Mouse (Mus musculus) midbrain, embryonic 14.5 days (tissue): ENCODE measurements at regions not wholly inside any gene's neighbourhood (a gene's known extent, or its start where the extent isn't known, plus 50 kb on each side); places are given as distances from the start of the nearest gene placed in this dataset.

Source experiments
- ATAC-seq: fragments of 200-750 bp; cut with Nextera tagmentation; 2 replicates; pipeline ENCODE4 v1.8.0; 2017; ENCODE audit warnings: moderate number of reproducible peaks, moderate library complexity; ENCODE audit not compliant: low FRiP score, low TSS enrichment
- DNase-seq: peaks from one replicate; pipeline ENCODE4 v3.0.0-alpha.2; 2015
- H3K27ac ChIP-seq: fragments of 300-500 bp; sonication (generic); replicated peaks from 2 replicates; pipeline ENCODE4 v1.5.1; 2014; ENCODE audit warnings: mild to moderate bottlenecking, low read depth, low read length, moderate library complexity
- H3K27me3 ChIP-seq: fragments of 300-500 bp; sonication (generic); 2 replicates; pipeline ENCODE4 v1.6.1; 2014; ENCODE audit warnings: low read length, control low read depth, mixed read lengths; ENCODE audit not compliant: control insufficient read depth, insufficient read depth
- H3K36me3 ChIP-seq: fragments of 300-500 bp; sonication (generic); 2 replicates; pipeline ENCODE4 v1.6.1; 2014; ENCODE audit warnings: low read length, control low read depth; ENCODE audit not compliant: control insufficient read depth, insufficient read depth
- H3K4me1 ChIP-seq: fragments of 300-500 bp; sonication (generic); 2 replicates; pipeline ENCODE4 v1.6.1; 2014; ENCODE audit warnings: mild to moderate bottlenecking, antibody characterized with exemption, low read length, control low read depth; ENCODE audit not compliant: control insufficient read depth, insufficient read depth
- H3K4me2 ChIP-seq: fragments of 300-500 bp; sonication (generic); 2 replicates; pipeline ENCODE4 v1.6.1; 2014; ENCODE audit warnings: mild to moderate bottlenecking, low read length, moderate library complexity
- H3K4me3 ChIP-seq: fragments of 300-500 bp; sonication (generic); replicated peaks from 2 replicates; pipeline ENCODE4 v1.5.1; 2014; ENCODE audit warnings: low read depth, low read length
- H3K9ac ChIP-seq: fragments of 300-500 bp; sonication (generic); replicated peaks from 2 replicates; pipeline ENCODE4 v1.6.1; 2014; ENCODE audit warnings: mild to moderate bottlenecking, low read length, moderate library complexity
- H3K9me3 ChIP-seq: fragments of 300-500 bp; sonication (generic); 2 replicates; pipeline ENCODE4 v1.6.1; 2016; ENCODE audit warnings: low read length, control low read depth, mixed read lengths; ENCODE audit not compliant: control insufficient read depth
- WGBS: fragments of 180-500 bp; shearing (Covaris S2); extraction: QIAGEN DNeasy Blood & Tissue Kit; methylation state at CpG from one replicate; pipeline ENCODE4 v1.1.7; 2014; 5-methylcytosine and 5-hydroxymethylcytosine counted together

DNA sequence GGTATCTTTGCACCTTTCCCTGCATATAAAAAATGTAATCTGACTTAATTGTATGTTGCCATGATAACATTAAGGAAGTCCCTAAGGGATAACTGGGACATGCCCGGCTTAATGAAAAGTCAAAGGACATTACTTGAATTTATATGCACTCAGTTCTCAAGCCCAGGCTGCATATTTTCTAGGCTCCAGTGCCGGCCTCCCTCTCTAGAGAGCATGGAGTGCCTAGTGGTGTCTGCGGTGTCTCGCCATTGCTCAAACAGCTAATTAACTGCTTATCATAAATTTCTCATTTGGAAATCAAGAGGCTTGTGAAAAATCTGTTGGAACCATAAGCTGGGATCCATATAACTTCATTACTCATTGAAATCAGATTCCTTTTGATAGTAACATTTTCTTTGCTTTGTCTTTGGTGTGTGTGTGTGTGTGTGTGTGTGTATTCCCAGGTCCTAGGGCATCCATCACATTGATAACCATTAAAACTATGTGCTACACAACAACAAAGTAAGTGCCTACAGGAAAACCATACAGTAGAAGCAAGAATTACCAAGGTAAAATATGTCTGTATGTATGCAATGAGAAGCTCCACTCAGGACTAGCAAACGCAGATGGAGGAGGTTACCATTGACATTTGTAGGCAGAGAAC is 238.0 kb upstream of the Apob start:
- H3K27me3 ChIP-seq = no peaks in the 10 kb centered on the region
- WGBS = 40% methylated on average over 5 of the region's 5 CpGs
- peak; percentile 67; the same call in 1 of the 2 replicates for ATAC-seq

DNA sequence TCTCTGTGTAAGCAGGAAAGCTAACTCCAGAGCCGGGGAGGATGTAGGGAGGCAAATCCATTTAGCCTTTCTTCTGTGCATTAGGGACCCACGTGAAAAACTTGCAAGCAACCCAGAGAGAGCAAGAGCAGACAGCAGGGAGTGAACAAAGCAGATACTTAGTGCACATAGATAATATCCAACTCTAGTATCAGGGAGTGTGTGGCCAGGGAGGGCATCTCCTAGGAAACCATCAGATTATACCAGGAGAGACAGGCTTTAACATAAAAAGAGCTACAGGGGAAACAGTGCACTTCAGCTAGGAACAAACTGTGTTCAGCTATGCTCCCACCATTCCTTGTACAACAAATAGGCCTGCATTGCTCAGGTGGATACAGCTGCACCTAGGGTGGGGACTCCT is 230.7 kb upstream of the Apob start:
- Histone ChIP-seq H3K9me3 (no peaks in the 10 kb centered on the region), H3K4me1 (peaks cover 11% of the 10 kb centered on the region; the same call in 1 of the 2 replicates), H3K4me2 (no peak overlapping the region), H3K27me3 (no peaks in the 10 kb centered on the region), H3K4me3 (no peak overlapping the region), H3K27ac (0 out of 2 replicates have a peak overlapping the region, but pooled peaks have one; percentile 28), H3K36me3 (no peaks in the 10 kb centered on the region), H3K9ac (no peak overlapping the region)
- ATAC-seq = no peak
- peak; percentile 38 for DNase-seq
- 13% methylated on average over 2 of the region's 2 CpGs for WGBS

More for the DNA sequence above, 238.0 kb upstream of the Apob start:
- H3K27ac ChIP-seq = peak overlapping the region; percentile 52
- peak; percentile 64 for DNase-seq
- H3K9me3 ChIP-seq = no peaks in the 10 kb centered on the region
- no peak overlapping the region for H3K9ac ChIP-seq
- H3K4me1 ChIP-seq = 0 out of 2 replicates have a peak, but pooled peaks cover 4% of the 10 kb centered on the region
- H3K4me3 ChIP-seq = no peak overlapping the region
- no peak overlapping the region for H3K4me2 ChIP-seq
- no peaks in the 10 kb centered on the region for H3K36me3 ChIP-seq

DNA sequence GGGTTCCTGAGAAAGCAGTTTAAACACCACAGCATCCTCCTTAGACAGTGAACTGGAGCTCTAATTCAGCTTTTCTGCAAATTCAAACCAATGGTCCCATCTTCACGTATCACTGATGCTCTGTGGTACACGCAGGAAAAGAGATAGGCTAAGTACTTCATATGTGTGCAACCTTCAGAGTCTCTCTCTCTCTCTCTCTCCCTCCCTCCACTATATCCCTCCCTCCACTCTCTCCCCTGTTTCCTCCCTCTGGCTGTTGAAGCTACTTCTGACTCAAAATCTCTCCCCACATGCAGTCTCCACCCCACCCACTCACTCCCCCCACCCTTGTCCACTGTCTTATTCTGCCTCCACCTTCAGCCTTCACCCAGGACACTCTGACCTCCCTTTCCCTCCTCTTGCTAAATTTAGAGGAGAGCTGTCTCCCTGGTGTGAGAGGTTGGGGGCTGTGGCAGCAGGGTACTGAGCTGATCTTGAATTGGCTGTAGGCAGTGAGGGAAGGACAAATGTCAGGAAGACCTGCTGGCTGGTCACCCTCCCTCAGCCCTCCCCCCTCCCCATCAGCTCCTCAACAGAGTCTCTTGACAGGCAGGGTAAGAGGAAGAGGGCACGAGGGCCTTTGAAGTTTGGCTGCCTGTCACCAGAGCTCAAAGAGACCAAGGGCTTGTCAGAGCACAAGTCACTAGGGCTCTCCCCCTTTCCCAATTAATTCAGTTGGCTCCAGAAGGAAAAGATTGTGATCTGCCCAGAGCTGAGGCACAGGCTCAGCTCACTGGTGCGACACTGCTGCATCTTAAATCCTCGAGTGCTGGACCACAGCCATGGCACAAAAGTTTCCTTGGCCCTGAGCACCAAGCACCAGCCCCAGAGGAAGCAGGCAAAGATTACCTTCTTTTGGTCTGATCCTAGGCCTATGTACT is 227.9 kb upstream of the Apob start:
- 18% methylated on average over 5 of the region's 5 CpGs for WGBS
- peak; percentile 82 for ATAC-seq
- H3K4me1 ChIP-seq = peaks cover 11% of the 10 kb centered on the region; the same call in 1 of the 2 replicates

DNA sequence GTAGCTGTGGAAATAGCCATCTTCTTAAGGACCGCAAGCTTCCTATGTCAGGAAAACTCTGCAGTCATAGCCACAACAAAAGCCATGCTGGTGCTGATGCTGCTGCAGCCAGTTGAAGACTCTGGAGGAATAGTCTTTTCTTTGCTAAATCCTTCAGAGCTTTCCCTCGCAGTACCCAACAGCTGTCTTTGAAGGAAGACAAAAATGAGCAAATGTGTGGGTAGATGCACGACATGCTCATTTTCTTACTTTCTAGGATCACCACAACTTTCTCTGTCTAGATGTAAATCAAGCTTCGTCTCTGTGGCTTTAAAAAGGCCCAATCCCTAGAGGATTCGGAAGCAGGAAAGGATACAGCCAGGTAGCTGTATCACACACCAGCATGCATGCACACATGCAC is 222.6 kb upstream of the Apob start:
- Histone ChIP-seq H3K9ac (no peak overlapping the region), H3K9me3 (no peaks in the 10 kb centered on the region), H3K4me1 (0 out of 2 replicates have a peak, but pooled peaks cover 5% of the 10 kb centered on the region), H3K27me3 (no peaks in the 10 kb centered on the region), H3K4me2 (no peak overlapping the region), H3K36me3 (no peaks in the 10 kb centered on the region), H3K27ac (no peak overlapping the region), H3K4me3 (no peak overlapping the region)
- 78% methylated on average over 5 of the region's 5 CpGs for WGBS
- no peak for ATAC-seq
- no peak for DNase-seq

More for the DNA sequence above, 227.9 kb upstream of the Apob start:
- DNase-seq = peak; percentile 52
- no peak overlapping the region for H3K4me3 ChIP-seq
- H3K27ac ChIP-seq = peak overlapping the region; percentile 32
- H3K9ac ChIP-seq = no peak overlapping the region
- H3K4me2 ChIP-seq = no peak overlapping the region
- no peaks in the 10 kb centered on the region for H3K9me3 ChIP-seq
- no peaks in the 10 kb centered on the region for H3K36me3 ChIP-seq
- no peaks in the 10 kb centered on the region for H3K27me3 ChIP-seq

DNA sequence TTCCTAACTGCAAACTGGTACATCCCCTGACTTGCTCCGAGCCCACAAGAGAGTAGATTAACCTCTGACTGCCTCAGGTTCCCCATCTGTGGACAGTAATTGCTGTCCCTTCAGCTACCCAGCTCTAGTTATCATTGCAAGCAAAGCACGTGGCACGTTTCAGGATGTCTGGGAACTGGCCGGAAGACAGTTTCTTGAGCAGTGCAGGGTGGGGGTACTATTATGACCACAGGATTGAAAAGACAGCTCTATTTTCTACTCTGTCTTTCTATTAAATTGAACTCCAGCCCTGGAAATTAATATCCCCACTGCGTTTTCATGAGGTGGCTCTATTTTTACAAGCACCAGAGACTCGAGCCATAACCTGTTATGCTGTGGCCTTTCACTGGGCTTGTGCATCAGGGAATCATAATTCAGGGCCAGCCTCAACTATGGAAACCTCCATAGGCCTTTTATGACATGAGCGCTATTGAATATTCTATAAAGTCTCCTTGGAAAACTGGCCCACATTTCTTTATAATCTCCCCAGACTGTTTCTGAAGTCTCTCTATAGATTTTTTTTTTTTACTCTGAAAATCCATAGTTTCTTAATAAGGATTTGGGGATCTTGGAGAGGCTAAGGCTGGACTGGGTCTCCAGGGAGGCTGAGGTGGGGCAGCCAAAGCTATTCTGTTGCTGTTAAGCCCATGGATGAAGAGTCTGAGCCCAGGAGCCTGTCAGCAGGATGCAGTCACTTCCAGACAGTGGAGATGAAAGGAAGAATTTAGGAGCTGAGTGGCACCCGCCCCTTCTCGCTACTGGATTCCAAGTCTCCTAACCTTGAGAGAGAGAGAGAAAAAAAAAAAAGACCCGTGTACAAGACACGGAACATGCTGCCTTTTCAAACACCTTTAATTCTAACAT is 212.4 kb upstream of the Apob start:
- ATAC-seq = no peak
- H3K27me3 ChIP-seq = no peaks in the 10 kb centered on the region
- H3K9me3 ChIP-seq = no peaks in the 10 kb centered on the region
- no peaks in the 10 kb centered on the region for H3K36me3 ChIP-seq
- 0 out of 2 replicates have a peak, but pooled peaks cover 4% of the 10 kb centered on the region for H3K4me1 ChIP-seq
- no peak overlapping the region for H3K4me2 ChIP-seq
- no peak overlapping the region for H3K4me3 ChIP-seq
- no peak overlapping the region for H3K27ac ChIP-seq
- H3K9ac ChIP-seq = no peak overlapping the region
- no peak for DNase-seq
- WGBS = 59% methylated on average over 11 of the region's 11 CpGs

DNA sequence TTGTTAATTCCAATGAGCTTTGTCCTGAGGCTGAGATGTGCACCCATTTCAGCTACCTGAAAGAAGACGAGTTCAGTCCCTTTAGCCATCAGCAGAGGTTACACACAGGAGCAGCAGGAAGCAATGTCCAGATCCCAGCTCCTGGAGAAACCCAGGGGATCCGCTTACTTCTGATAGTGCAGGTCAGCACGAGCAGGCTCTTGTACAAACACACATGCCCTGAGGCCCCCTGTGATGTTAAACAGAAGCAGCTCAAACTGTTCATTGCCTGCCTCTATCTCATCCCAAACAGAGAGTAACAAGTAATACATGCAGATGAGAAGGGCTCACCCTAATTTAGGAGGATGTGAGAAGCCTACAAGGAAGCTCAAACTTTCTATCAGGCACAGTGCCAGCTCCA is 203.3 kb upstream of the Apob start:
- WGBS = 77% methylated on average over 3 of the region's 3 CpGs
- Histone ChIP-seq H3K4me3 (no peak overlapping the region), H3K9me3 (no peaks in the 10 kb centered on the region), H3K4me2 (no peak overlapping the region), H3K9ac (no peak overlapping the region), H3K4me1 (0 out of 2 replicates have a peak, but pooled peaks cover 3% of the 10 kb centered on the region), H3K27ac (no peak overlapping the region), H3K27me3 (no peaks in the 10 kb centered on the region), H3K36me3 (no peaks in the 10 kb centered on the region)
- ATAC-seq (no peak), DNase-seq (no peak)

DNA sequence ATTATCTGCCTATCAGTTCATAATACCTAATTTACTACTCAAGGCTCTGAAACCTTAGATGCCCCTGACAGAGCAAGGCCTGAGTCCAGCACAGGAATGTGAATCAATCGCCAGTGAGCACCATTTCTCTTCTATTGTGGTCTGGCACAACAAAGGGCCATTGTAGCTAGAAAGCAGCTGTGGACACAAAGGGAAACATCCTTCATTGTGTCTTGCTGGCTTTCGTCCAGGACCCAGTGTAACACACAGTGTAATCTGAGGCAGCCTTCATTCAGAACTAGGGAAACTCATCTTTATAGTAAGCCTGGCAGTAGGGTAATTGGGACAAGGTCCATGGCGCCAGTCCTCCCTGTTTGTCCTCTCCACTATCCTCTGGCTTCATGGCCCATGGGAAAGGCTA is 201.1 kb upstream of the Apob start:
- Histone ChIP-seq H3K27ac (no peak overlapping the region), H3K36me3 (no peaks in the 10 kb centered on the region), H3K9me3 (no peaks in the 10 kb centered on the region), H3K27me3 (no peaks in the 10 kb centered on the region), H3K4me1 (0 out of 2 replicates have a peak, but pooled peaks cover 3% of the 10 kb centered on the region), H3K4me3 (no peak overlapping the region), H3K9ac (no peak overlapping the region), H3K4me2 (no peak overlapping the region)
- ATAC-seq = peak; percentile 49; the same call in 1 of the 2 replicates
- WGBS = 26% methylated on average over 3 of the region's 3 CpGs
- DNase-seq = peak; percentile 62
